Mouse (Mus musculus) CD4-positive, CD25-positive, alpha-beta regulatory T cell (primary cell): ENCODE results near the gene Dthd1. TPM values are rescaled to one million over a fixed set of nuclear protein-coding genes. Genes with fewer than 3 reads are reported as not detected.

ENCODE experiments used
- polyA plus RNA-seq: library from polyadenylated mRNA; unstranded; fragments of 100-300 nt; shearing (Covaris generic); gene quantifications from one replicate; pipeline ENCODE4 v1.2.1, GENCODE M21; 2017

Gene Dthd1
- 0.17 TPM for polyA plus RNA-seq

DNA sequence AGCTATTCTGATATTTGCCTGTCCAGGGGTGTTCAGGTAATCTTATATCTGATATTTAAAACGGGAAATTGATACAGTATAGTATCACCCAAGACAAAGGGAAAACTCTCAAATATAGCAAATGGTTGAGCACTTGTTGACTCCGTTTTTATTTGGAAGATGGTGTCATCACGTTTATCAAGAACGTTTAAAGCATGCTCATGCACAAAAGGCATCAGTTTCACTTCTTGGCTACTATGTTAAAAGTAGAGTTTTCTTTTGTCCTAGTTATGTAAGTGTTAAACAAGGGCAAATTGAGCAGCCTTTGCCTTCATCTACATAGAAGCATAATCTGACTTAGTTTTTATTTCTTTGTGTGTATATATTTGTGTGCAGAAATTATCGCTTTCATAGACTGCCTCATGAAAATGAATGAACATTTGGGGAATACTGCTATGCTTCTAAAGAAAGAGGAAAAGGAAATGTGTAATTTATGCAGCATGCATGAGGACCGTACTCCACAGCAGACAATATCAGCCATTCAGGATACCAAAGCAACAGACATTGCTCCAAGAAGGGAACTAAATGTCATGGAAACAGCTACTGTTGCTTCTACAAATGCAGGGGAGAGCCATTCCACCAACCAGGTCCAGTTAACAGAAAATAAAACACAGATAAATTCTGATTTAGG, at the start of gene Dthd1:
Gene Dthd1, plus strand, starts transcription at position 422 of the 670 bp plus-strand sequence.

GRCm38 (mm10) chr5:62765784-62766701, 47.6 kb upstream of the Dthd1 start, which contains the start of gene Arap2:
TSS of gene Arap2 (minus strand) at chr5:62766159.

Other genes starting within 250 kb of the Dthd1 start
- gene Arap2, start 47.7 kb upstream of the Dthd1 start, polyA plus RNA-seq, result 126 TPM